Mouse (Mus musculus) cerebellum, postnatal 14 days (tissue): ENCODE measurements around the gene Olfr1368.

Experiments used
- DNase-seq, 2 experiments: peaks; one replicate each; pipeline ENCODE4 v3.0.0; 2021; ENCODE audit warnings: mixed read lengths in 2 of 2

Olfr1368 gene

DNA sequence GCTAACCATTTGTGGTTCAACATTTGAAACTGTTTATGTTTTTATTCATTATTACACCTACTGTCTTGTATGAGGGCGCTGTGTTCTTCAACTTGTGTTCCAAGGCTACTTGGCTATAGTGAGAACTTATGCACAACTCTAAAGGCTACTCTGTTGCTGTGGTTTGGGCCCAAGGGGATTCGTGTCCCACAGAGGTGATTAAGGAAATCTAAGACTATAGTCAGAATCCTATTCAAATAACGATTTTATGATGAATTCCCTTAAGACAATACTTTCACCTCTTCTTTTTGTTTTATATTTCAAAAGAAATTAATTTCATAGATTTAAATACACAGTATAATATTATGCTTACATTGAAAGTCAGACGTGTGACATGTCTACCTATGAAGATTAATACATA lies at the start of gene Olfr1368:
Gene Olfr1368, minus strand, starts transcription at position 101 of the 400 bp plus-strand sequence.
- no peak for DNase-seq

DNA sequence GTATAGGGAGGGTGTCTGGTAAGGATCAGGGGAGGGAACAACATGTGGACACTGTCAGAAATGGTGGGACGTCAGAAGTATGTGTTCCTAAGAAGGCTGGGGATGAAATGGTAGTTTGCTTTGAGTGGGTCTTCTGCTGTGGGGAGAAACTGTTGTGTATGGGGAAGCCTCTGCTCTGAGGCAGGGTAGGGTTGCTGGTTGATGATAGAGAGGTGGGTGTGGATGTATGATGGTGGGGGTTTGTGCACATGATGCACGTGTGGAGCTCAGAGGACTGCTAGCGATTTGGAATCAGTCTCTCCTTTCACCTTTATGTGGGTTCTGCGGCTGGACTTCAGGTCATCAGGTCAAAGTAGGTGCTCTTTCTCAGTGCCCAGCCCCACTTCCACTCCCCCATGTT lies 39.9 kb upstream of the Olfr1368 start:
- no peak for DNase-seq

DNA sequence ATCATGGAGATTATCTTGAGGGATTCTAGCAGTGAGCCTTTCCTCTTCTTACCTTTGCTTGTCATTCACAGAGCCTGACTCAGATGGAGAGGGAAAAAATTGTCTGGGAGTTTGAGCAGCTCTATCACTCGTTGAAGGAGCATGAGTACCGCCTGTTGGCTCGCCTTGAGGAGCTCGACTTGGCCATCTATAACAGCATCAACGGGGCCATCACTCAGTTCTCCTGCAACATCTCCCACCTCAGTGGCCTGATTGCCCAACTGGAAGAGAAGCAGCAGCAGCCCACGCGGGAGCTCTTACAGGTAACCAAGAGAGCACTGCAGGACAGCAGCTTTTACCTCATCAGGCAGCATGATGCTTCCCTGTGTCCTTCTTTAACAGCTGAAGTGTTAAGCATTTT lies 38.0 kb upstream of the Olfr1368 start:
- DNase-seq: no peak

- DNase-seq: no peak
These were observed 37.4 kb upstream of the Olfr1368 start for GRCm38 (mm10) chr13:21183066-21183465.

GRCm38 (mm10) chr13:21181996-21182395 lies 36.3 kb upstream of the Olfr1368 start:
- no peak for DNase-seq

GRCm38 (mm10) chr13:21180551-21181530 lies 35.2 kb upstream of the Olfr1368 start:
- peak; percentile 69 to 79 for DNase-seq

DNA sequence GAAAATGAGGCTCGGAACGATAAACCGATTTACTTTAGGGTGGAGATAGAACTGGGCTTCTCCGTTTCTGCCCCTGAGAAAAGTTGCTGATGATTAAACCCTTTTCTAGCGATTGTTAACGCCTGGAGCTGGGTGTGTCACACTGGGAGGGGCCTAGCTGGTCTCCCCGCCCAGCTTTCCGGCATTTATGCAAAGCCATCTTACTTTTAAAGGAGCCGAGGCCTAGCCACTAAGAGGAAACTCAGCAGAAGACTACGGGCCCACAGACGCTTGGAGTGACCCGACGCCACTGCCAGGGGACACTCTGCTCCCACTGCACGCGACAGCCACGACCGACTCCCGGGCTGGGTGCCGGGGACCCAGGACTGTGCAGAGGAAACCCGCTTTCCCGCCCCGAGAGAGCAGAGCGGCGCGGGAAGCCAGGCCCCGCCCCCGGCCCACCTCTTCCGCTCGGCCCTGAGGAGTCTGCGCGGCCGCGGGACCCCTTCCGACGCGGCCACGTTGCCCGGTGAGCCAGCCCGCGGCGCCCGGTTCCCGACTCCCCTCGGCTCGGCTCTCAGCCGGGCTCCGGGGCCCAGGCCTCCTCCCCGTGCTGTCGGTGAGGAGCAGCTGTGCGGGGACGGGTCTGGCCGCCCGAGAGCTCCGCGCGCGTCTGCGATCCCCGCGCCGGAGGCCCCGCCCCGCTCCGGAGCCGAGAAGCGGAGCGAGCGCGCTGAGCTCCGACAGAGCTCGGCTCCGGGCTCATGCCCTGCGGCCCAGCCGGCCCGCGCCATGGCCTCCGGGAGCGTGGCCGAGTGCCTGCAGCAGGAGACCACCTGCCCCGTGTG lies 34.3 kb upstream of the Olfr1368 start:
- DNase-seq: peak; percentile 74 to 86

- DNase-seq: no peak
These were observed 33.7 kb upstream of the Olfr1368 start, which contains the start of gene Trim27 for GRCm38 (mm10) chr13:21179367-21179723. Gene Trim27 (plus strand): TSS chr13:21179445.

- no peak for DNase-seq
These were observed 32.7 kb upstream of the Olfr1368 start for GRCm38 (mm10) chr13:21178364-21178763.

DNA sequence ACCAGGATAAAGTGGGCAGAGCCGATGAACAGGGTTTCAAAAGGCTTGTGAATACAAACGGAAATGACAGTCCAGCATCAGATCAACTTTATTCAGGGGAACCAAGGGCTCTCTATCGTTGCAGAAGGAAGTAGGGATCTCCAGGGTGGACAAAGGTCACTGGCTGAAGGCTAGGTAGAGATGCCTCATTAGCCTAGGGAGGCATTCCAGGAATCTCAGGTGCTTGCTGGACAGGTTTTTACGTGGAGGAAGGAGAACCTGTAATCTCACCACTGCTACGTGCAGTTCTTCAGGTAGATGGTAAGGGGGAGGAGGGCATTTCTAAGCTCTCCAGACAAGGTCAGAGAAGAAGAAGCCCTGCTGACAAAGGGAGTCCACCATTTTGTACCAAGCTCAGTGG lies 32.0 kb upstream of the Olfr1368 start:
- DNase-seq: no peak

DNA sequence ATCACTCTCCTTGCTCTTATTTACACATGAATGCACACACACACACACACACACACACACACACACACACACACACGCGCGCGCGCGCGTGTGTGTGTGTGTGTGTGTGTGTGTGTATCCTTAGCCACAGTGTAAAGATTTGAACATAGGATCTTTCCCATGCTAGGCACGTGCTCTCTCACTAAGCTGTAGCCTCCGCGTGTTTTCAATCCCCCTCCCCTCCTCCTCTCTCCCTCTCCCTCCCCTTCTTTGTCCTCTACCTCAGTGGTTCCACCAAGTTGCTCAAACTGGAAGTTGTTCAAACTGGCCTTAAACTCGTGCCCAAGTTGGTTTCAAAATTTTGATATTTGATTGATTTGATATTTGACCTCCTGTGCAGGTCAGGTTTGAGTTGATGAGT lies 31.1 kb upstream of the Olfr1368 start:
- DNase-seq: no peak

- DNase-seq: peak; percentile 71 to 86
These were observed 27.4 kb upstream of the Olfr1368 start for GRCm38 (mm10) chr13:21173072-21173471.

- DNase-seq: peak; percentile 82 to 83
These were observed 26.8 kb upstream of the Olfr1368 start for GRCm38 (mm10) chr13:21172241-21173027.

- DNase-seq: peak; percentile 49 to 54
These were observed 26.0 kb upstream of the Olfr1368 start for GRCm38 (mm10) chr13:21171600-21172150.

GRCm38 (mm10) chr13:21171156-21171530 lies 25.5 kb upstream of the Olfr1368 start:
- DNase-seq: peak in 1 of 2 experiments; percentile 29

- no peak for DNase-seq
These were observed 24.9 kb upstream of the Olfr1368 start for GRCm38 (mm10) chr13:21170431-21171155.

DNA sequence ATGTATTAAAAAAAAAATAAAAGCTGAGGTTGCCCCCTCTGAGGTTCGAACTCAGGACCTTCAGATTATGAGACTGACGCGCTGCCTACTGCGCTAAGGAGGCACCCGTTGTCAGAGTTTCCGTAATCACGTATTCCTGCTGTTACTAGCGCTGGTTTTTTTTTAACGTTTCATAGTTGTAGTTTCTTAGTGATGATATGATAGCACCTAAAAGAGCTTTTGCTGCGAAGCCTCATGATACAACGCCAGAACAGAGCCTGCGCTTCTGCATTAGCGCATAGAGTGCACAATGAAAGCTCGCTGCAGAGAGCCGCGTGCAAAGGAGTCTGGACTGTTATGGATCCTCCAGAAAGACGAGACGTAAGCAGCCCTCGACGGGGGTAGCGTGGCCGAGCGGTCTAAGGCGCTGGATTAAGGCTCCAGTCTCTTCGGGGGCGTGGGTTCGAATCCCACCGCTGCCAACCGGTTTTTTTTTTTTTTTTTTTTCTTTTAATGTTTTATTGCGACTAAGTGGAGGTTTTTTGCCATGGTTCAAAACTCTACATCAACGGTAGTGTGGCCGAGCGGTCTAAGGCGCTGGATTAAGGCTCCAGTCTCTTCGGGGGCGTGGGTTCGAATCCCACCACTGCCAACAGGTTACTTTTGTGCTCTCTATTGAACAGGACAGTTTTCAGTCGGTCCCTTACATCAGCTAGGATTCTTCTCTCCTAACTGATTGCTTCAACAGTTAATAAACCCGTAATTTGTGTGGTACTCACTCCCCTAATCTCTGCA lies 24.2 kb upstream of the Olfr1368 start:
- peak; percentile 85 to 87 for DNase-seq

DNA sequence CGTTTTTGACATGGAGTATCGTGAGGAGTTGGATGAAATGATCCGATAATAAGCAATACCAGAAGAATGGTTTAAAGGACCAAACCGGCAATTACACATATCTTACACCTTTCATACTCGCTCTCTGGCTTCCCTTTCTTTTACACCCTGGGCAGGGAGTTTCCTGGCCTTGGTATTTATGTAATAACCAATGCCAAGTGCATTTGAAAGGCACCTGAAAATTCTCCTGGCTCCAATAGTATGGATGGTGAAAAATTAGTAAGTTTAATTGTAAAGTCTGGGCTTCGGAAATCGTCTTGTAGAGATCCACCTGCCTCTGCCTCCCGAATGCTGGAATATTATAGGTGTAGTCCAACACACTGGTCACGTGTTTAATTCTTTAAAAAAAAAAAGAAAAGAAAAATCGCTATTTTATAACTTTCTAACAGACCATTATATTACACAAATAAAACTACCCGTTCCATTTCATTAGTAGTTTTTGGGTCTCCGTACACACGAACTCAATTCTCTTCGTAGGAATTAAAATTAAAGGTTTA lies 23.5 kb upstream of the Olfr1368 start:
- peak in 1 of 2 experiments; percentile 20 for DNase-seq

- DNase-seq: peak; percentile 43 to 56
These were observed 22.8 kb upstream of the Olfr1368 start for GRCm38 (mm10) chr13:21168371-21169011.

- peak; percentile 37 to 58 for DNase-seq
These were observed 22.2 kb upstream of the Olfr1368 start for GRCm38 (mm10) chr13:21167910-21168300.
